Mouse (Mus musculus) midbrain, embryonic 15.5 days (tissue): ENCODE results near the gene Dbnl. TPM values are rescaled to one million over a fixed set of nuclear protein-coding genes. Genes with fewer than 3 reads are reported as not detected.

Experiments used
- ATAC-seq: fragments of 200-750 bp; cut with Nextera tagmentation; replicated peaks from 2 replicates; pipeline ENCODE4 v1.8.0; 2017; ENCODE audit warnings: moderate TSS enrichment
- H3K27ac ChIP-seq: fragments of 300-500 bp; sonication (generic); 2 replicates; pipeline ENCODE4 v1.5.1; 2015; ENCODE audit warnings: mild to moderate bottlenecking, inconsistent platforms
- H3K27me3 ChIP-seq: fragments of 300-500 bp; sonication (generic); replicated peaks from 2 replicates; pipeline ENCODE4 v1.6.1; 2015; ENCODE audit warnings: inconsistent platforms
- H3K36me3 ChIP-seq: fragments of 300-500 bp; sonication (generic); replicated peaks from 2 replicates; pipeline ENCODE4 v1.6.1; 2015; ENCODE audit warnings: inconsistent platforms
- H3K4me1 ChIP-seq: fragments of 300-500 bp; sonication (generic); 2 replicates; pipeline ENCODE4 v1.6.1; 2015; ENCODE audit warnings: inconsistent platforms
- H3K4me2 ChIP-seq: fragments of 300-500 bp; sonication (generic); 2 replicates; pipeline ENCODE4 v1.6.1; 2015; ENCODE audit warnings: inconsistent platforms, mild to moderate bottlenecking, moderate library complexity
- H3K4me3 ChIP-seq: fragments of 300-500 bp; sonication (generic); 2 replicates; pipeline ENCODE4 v1.5.1; 2015; ENCODE audit warnings: mild to moderate bottlenecking, inconsistent platforms
- H3K9ac ChIP-seq: fragments of 300-500 bp; sonication (generic); 2 replicates; pipeline ENCODE4 v1.6.1; 2015; ENCODE audit warnings: mild to moderate bottlenecking, inconsistent platforms
- H3K9me3 ChIP-seq: fragments of 300-500 bp; sonication (generic); 2 replicates; pipeline ENCODE4 v1.6.1; 2016; ENCODE audit warnings: inconsistent platforms
- WGBS: fragments of 180-500 bp; shearing (Covaris S2); methylation state at CpG from one replicate; pipeline ENCODE4 v1.1.7; 2015; ENCODE audit warnings: mixed read lengths; 5-methylcytosine and 5-hydroxymethylcytosine counted together
- polyA plus RNA-seq: library from polyadenylated mRNA; unstranded; fragments of >200 nt; fragmentation: Nextera tagmentation; extraction: Ambion mirVana; gene quantifications from 2 replicates; pipeline ENCODE4 v1.2.1, GENCODE M21; 2015

The Dbnl gene
- polyA plus RNA-seq = 151 and 154 TPM in 2 replicates

DNA sequence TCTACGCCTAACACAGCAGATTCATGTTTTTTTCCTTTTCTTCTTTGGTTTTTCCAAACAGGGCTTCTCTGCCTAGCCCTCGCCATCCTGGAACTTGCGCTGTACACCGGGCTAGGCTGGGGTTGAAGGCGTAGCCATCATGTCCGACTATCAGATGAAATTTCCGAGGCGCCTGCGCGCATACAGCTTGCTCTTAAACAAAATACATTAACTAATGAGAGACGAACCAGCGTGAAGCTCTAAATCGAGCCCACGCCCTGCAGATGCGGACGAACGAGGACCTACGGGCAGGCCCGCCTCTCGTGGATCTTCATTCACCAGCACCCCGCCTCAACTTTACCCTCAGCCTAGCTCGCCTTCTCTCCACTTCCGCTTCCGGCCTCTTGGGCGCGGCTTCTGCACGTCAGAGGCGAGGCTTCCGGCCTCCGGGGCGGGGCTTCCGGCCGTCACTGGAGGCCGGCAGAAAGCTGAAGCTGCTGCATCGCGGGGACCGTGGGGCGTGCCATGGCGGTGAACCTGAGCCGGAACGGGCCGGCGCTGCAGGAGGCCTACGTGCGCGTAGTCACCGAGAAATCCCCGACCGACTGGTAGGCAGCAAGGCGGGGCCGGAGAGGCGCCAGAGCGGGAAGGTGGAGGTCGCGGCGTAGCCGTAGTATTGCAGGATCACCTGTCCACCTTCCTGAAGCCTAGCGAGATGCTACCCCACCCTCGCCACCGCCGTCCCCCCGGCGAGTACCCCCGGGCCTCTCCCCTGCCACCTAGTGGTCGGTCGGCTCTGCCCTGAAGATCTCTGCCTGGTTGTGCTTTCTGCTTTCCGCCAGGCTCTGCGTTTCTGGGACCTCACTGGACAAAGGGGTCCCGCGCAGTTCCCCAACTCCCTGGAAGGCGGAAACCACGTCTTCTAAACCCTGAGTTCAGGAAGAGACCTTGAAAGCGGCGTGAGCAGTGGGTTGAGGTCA is at the start of gene Dbnl:
Gene Dbnl, plus strand, starts transcription at position 433 of the 959 bp plus-strand sequence.
- no peaks in the 10 kb centered on the region for H3K9me3 ChIP-seq
- peak within 1 kb of the TSS; percentile 91 for H3K27ac ChIP-seq
- WGBS = under 1% methylated on average over 74 of the region's 74 CpGs
- peak within 1 kb of the TSS; percentile 95 for H3K9ac ChIP-seq
- peaks cover 30% of the 10 kb centered on the region for H3K4me1 ChIP-seq
- peak; percentile 98 for ATAC-seq
- H3K4me2 ChIP-seq = peak within 1 kb of the TSS; percentile 83
- peaks cover 13% of the 10 kb centered on the region; the same call in 1 of the 2 replicates for H3K36me3 ChIP-seq
- H3K4me3 ChIP-seq = peak within 1 kb of the TSS; percentile 95
- no peaks in the 10 kb centered on the region for H3K27me3 ChIP-seq

- H3K36me3 ChIP-seq = no peaks in the 10 kb centered on the region
- no peak overlapping the region for H3K27ac ChIP-seq
- H3K4me1 ChIP-seq = peaks cover 7% of the 10 kb centered on the region
- H3K9me3 ChIP-seq = no peaks in the 10 kb centered on the region
- 74% methylated on average over 5 of the region's 5 CpGs for WGBS
- no peak overlapping the region for H3K9ac ChIP-seq
- H3K27me3 ChIP-seq = no peaks in the 10 kb centered on the region
- no peak overlapping the region for H3K4me2 ChIP-seq
- no peak for ATAC-seq
- H3K4me3 ChIP-seq = no peak overlapping the region
Measured at GRCm38 (mm10) chr11:5738888-5739632, 49.2 kb upstream of the Dbnl start.

GRCm38 (mm10) chr11:5739846-5740245 is 48.4 kb upstream of the Dbnl start:
- no peak overlapping the region; the same call in 1 of the 2 replicates for H3K27ac ChIP-seq
- no peak for ATAC-seq
- no peaks in the 10 kb centered on the region for H3K9me3 ChIP-seq
- H3K27me3 ChIP-seq = no peaks in the 10 kb centered on the region
- 62% methylated on average over 3 of the region's 3 CpGs for WGBS
- peak overlapping the region; percentile 79 for H3K4me2 ChIP-seq
- H3K9ac ChIP-seq = peak overlapping the region; percentile 18; the same call in 1 of the 2 replicates
- peak overlapping the region; percentile 97 for H3K4me3 ChIP-seq
- no peaks in the 10 kb centered on the region for H3K36me3 ChIP-seq
- peaks cover 7% of the 10 kb centered on the region for H3K4me1 ChIP-seq

DNA sequence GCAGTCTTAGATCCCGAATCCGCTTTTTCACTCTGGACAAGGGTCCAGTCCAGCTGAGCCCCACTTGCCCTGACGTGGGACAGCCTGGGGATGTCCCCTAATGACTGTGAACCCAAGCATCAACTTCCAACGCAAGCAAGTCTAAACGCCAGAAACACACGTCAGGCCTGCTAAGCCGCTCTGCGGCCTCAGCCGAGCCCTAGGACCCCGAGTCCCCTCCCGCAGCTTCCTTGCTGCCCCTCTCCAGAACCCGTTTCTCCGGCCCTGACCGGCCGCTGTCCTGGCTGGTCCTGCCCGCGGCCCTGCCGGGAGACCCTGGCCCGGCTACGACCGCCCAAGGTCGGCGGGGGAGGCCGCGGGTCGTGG is 47.7 kb upstream of the Dbnl start:
- no peaks in the 10 kb centered on the region for H3K36me3 ChIP-seq
- H3K9me3 ChIP-seq = no peaks in the 10 kb centered on the region
- H3K4me3 ChIP-seq = peak overlapping the region; percentile 97
- H3K4me2 ChIP-seq = peak overlapping the region; percentile 79
- no peaks in the 10 kb centered on the region for H3K27me3 ChIP-seq
- ATAC-seq = peak; percentile 85
- peaks cover 7% of the 10 kb centered on the region for H3K4me1 ChIP-seq
- peak overlapping the region; percentile 97 for H3K9ac ChIP-seq
- H3K27ac ChIP-seq = peak overlapping the region; percentile 82
- 1% methylated on average over 26 of the region's 26 CpGs for WGBS

- peak overlapping the region; percentile 79 for H3K4me2 ChIP-seq
- H3K9me3 ChIP-seq = no peaks in the 10 kb centered on the region
- H3K27ac ChIP-seq = peak overlapping the region; percentile 82
- peaks cover 7% of the 10 kb centered on the region for H3K4me1 ChIP-seq
- peak overlapping the region; percentile 97 for H3K4me3 ChIP-seq
- H3K27me3 ChIP-seq = no peaks in the 10 kb centered on the region
- H3K9ac ChIP-seq = peak overlapping the region; percentile 97
- WGBS = under 1% methylated on average over 39 of the region's 50 CpGs
- ATAC-seq = peak; percentile 94
- no peaks in the 10 kb centered on the region for H3K36me3 ChIP-seq
Measured at GRCm38 (mm10) chr11:5740965-5741627, 47.2 kb upstream of the Dbnl start.

- no peaks in the 10 kb centered on the region for H3K9me3 ChIP-seq
- no peaks in the 10 kb centered on the region for H3K27me3 ChIP-seq
- 76% methylated on average over 7 of the region's 7 CpGs for WGBS
- H3K27ac ChIP-seq = no peak overlapping the region
- no peak overlapping the region for H3K4me2 ChIP-seq
- no peak overlapping the region for H3K9ac ChIP-seq
- H3K4me3 ChIP-seq = no peak overlapping the region
- no peak for ATAC-seq
- peaks cover 7% of the 10 kb centered on the region for H3K4me1 ChIP-seq
- H3K36me3 ChIP-seq = no peaks in the 10 kb centered on the region
Measured at GRCm38 (mm10) chr11:5742106-5742505, 46.2 kb upstream of the Dbnl start.

DNA sequence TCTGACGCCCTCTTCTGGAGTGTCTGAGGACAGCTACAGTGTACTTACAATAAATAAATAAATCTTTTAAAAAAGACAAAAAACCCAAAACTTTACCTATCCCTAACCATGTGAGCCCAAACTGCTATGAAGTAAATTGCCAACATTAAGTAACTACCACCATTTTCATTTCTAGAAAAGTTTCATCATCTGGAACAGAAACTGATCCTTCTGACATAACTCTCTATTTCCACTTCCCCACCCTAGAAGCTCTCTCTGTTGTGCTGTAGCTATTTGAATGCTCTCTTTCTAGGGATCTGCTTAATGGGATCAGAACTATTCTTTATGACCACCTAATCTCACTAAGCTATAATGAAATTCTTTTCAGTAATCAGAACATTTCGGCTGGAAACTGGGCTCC is 43.3 kb upstream of the Dbnl start:
- Histone ChIP-seq H3K36me3 (no peaks in the 10 kb centered on the region), H3K9me3 (no peaks in the 10 kb centered on the region), H3K27ac (no peak overlapping the region), H3K4me3 (no peak overlapping the region), H3K9ac (no peak overlapping the region), H3K4me2 (no peak overlapping the region), H3K27me3 (no peaks in the 10 kb centered on the region), H3K4me1 (peaks cover 3% of the 10 kb centered on the region)
- WGBS = 72% methylated on average over 2 of the region's 2 CpGs
- no peak for ATAC-seq

- no peak overlapping the region for H3K4me3 ChIP-seq
- H3K9ac ChIP-seq = no peak overlapping the region
- no peaks in the 10 kb centered on the region for H3K27me3 ChIP-seq
- no peak overlapping the region for H3K27ac ChIP-seq
- H3K4me2 ChIP-seq = no peak overlapping the region
- H3K36me3 ChIP-seq = no peaks in the 10 kb centered on the region
- no peaks in the 10 kb centered on the region for H3K4me1 ChIP-seq
- no peaks in the 10 kb centered on the region for H3K9me3 ChIP-seq
- no peak for ATAC-seq
- 85% methylated on average over 2 of the region's 2 CpGs for WGBS
Measured at GRCm38 (mm10) chr11:5753755-5754154, 34.5 kb upstream of the Dbnl start.

- no peaks in the 10 kb centered on the region for H3K27me3 ChIP-seq
- H3K9me3 ChIP-seq = no peaks in the 10 kb centered on the region
- peak within 1 kb of the TSS; percentile 96 for H3K27ac ChIP-seq
- H3K4me2 ChIP-seq = peak within 1 kb of the TSS; percentile 74
- H3K4me3 ChIP-seq = peak within 1 kb of the TSS; percentile 81
- 0 out of 2 replicates have a peak, but pooled peaks cover 3% of the 10 kb centered on the region for H3K36me3 ChIP-seq
- peak within 1 kb of the TSS; percentile 85 for H3K9ac ChIP-seq
- peak; percentile 98 for ATAC-seq
- peaks cover 14% of the 10 kb centered on the region for H3K4me1 ChIP-seq
- under 1% methylated on average over 68 of the region's 68 CpGs for WGBS
Measured at GRCm38 (mm10) chr11:5761820-5762632, 26.3 kb upstream of the Dbnl start, which contains the start of gene Urgcp. Urgcp (minus strand) TSS chr11:5762376.

GRCm38 (mm10) chr11:5762633-5762982 is 25.7 kb upstream of the Dbnl start:
- H3K9me3 ChIP-seq = no peaks in the 10 kb centered on the region
- 0 out of 2 replicates have a peak, but pooled peaks cover 3% of the 10 kb centered on the region for H3K36me3 ChIP-seq
- peak overlapping the region; percentile 81 for H3K4me3 ChIP-seq
- peak; percentile 62 for ATAC-seq
- H3K27me3 ChIP-seq = no peaks in the 10 kb centered on the region
- H3K9ac ChIP-seq = peak overlapping the region; percentile 85
- 19% methylated on average over 6 of the region's 6 CpGs for WGBS
- peak overlapping the region; percentile 96 for H3K27ac ChIP-seq
- peak overlapping the region; percentile 74 for H3K4me2 ChIP-seq
- H3K4me1 ChIP-seq = peaks cover 14% of the 10 kb centered on the region

DNA sequence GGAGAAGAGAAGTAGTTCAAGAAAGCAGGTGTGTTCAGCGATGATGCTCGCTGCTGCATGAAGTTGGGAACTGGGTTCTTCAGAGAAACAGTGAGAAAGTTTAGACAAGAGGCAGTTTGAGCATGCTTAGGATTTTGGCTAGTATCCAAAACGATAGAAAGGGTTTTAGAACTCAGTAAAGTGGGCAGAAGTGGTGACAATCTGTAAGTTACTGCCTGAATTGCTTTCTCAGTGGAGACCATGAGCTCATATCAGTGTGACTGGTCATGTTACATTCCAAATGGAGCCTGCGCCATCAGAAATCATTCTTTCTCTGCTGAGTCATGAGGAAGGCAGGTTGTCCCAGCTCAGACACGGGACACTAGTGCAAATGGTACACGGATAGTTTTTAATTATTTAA is 22.3 kb upstream of the Dbnl start:
- H3K4me1 ChIP-seq = peaks cover 6% of the 10 kb centered on the region
- no peak overlapping the region for H3K9ac ChIP-seq
- ATAC-seq = no peak
- H3K4me2 ChIP-seq = no peak overlapping the region
- H3K9me3 ChIP-seq = no peaks in the 10 kb centered on the region
- 91% methylated on average over 6 of the region's 6 CpGs for WGBS
- peaks cover 9% of the 10 kb centered on the region; the same call in 1 of the 2 replicates for H3K36me3 ChIP-seq
- no peak overlapping the region for H3K27ac ChIP-seq
- no peaks in the 10 kb centered on the region for H3K27me3 ChIP-seq
- no peak overlapping the region for H3K4me3 ChIP-seq
